Mouse (Mus musculus) brain, adult 2 months (tissue): ENCODE results near the gene Coro1b.

ENCODE experiments used
- DNase-seq: peaks from one replicate; pipeline ENCODE4 v3.0.0; 2011; ENCODE audit warnings: low read depth, low spot score

Coro1b gene

GRCm38 (mm10) chr19:4189051-4189620 is 40.7 kb downstream of the Coro1b start:
- no peak for DNase-seq

DNA sequence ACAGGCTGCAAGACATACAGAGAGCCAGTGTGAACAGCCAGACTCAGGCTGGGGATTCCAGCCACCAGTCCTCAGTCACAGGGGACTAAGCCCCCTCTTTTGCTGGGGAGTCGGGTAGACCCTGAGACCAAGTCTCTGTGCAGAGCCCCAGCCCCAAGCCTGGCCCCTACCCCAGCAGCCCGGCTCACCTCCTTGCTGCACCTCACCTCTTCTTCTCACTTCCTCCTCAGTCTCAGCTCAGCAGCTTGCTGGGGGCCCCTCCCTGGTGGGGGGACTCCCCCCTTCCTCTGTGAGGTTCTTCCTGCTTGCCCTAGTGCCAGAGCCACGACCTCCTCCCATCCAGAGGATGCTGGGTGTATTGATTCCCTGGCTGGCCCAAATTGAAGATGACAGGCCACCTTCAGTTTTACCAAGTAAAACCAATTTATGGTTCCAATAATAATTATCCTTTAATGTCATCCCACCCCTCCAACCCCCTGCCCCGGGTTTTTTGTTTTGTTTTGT is 42.5 kb downstream of the Coro1b start, which contains the start of gene Tbc1d10c:
TSS of gene Tbc1d10c (minus strand) at position 454 of the 504 bp plus-strand sequence.
- no peak for DNase-seq

GRCm38 (mm10) chr19:4191528-4192250 is 43.3 kb downstream of the Coro1b start, which contains the start of gene Ppp1ca:
Gene Ppp1ca, plus strand, starts transcription at chr19:4192065.
- DNase-seq = peak; percentile 97

DNA sequence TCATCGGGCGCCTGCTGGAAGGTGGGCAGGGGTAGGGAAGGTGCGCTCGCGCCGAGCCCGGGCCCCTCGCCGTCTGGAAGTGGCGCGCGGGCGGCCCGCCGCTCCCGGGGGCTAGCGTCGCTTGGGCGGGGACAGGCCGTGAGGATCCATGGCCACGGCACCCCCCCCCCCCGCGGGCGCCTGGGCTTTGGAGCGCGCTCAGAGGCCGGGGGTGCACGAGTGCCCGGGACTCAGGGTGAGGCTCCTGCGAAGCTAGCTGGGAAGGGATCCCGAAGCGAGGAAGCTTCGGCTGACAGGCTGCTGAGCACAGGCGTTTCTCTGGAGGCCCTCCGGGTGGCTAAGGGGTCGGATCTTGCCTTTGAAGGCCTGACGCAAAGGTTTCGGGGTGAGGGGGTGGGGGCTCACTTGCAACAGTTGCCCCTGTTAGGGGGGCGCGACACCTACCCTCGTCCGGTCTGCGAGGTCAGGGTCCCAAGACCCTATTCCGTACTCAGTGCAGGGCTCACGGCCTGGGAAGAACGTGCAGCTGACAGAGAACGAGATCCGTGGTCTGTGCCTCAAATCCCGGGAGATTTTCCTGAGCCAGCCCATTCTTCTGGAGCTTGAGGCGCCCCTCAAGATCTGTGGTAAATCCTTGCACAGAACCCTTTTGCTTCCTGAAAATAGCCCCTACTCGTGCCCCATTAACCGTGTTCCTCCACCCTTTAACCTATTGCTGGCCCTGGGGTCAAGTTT is 44.0 kb downstream of the Coro1b start:
- DNase-seq = peak; percentile 53

DNA sequence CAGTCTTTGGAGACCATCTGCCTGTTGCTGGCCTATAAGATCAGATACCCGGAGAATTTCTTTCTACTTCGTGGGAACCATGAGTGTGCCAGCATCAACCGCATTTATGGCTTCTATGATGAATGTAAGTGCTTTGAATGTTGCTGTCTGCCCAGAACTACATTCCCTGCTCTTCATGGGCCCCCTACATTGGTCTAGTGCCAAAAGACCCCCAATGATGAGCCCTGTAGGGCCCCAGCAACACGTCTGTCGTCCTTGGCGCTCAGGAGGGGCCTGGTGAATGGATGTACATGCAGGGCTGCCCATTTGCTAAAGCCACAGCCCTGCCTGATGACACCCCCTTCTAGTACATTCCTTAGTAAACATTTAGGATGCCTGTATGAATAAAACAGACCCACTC is 44.7 kb downstream of the Coro1b start:
- no peak for DNase-seq

GRCm38 (mm10) chr19:4194021-4194724 is 45.8 kb downstream of the Coro1b start:
- no peak for DNase-seq

DNA sequence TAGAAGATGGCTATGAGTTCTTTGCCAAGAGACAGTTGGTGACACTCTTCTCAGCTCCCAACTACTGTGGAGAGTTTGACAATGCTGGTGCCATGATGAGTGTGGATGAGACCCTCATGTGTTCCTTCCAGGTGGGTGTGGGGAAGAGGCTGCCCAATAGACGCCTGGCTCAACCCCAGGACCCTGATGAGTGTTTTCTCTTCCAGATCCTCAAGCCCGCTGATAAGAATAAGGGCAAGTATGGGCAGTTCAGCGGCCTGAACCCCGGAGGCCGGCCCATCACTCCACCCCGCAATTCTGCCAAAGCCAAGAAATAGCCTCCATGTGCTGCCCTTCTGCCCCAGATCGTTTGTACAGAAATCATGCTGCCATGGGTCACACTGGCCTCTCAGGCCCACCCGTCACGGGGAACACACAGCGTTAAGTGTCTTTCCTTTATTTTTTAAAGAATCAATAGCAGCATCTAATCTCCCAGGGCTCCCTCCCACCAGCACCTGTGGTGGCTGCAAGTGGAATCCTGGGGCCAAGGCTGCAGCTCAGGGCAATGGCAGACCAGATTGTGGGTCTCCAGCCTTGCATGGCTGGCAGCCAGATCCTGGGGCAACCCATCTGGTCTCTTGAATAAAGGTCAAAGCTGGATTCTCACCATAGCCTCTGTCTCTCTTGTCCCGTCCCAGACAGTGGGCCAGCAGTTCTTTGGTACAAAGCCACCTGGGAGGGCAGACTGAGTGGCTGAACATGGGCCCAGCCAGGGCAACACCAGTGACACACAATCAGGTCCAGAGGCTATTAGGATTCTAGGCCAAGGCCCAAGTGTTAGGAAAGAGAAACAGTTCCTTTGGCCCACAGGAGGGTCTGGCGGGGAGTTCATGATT is 46.6 kb downstream of the Coro1b start:
- peak; percentile 89 for DNase-seq

DNA sequence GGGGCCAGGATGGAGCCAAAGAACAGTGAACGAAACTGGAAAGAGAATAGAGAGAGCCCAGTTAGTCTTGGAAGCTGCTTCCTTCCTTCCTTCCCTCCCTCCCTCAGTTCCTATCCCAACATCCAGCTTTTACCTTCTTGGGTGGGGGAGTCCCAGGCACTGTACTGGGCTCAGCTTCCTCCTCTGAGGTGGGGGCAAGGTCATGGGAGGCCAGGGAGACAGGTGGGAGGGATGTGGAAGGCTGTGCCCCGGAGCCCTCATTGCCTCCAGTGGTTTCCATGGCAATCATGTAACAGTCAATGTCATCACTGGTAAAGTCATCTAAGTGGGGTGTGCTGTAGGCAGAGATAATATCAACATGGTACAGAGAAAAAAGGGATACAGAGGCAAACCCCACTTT is 47.6 kb downstream of the Coro1b start:
- no peak for DNase-seq

DNA sequence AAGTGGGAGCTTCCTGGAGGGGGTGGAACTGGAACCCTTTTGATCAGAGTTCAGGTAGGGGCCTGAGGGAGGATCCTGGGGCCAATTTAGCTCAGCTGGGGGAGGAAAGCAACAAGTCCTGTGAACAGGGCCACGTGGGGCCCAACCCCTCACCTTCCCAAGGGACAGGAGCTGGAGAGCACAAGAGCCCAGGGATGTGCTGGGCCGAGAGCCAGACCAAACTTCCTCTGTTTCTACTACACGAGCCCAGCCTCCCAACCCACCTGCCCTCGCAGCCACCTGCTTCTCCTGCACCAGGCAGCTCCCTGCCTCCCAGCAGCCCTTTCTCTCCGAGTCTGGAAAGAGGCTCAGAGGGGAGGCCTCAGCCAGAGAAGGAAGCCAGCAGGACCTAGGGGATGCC is 48.1 kb downstream of the Coro1b start:
- DNase-seq = peak; percentile 49

GRCm38 (mm10) chr19:4197180-4197579 is 48.8 kb downstream of the Coro1b start:
- DNase-seq = no peak

GRCm38 (mm10) chr19:4201291-4201909 is 53.0 kb downstream of the Coro1b start, which contains the start of gene Rad9a:
Gene Rad9a, minus strand, starts transcription at chr19:4201662.
- peak; percentile 99 for DNase-seq

DNA sequence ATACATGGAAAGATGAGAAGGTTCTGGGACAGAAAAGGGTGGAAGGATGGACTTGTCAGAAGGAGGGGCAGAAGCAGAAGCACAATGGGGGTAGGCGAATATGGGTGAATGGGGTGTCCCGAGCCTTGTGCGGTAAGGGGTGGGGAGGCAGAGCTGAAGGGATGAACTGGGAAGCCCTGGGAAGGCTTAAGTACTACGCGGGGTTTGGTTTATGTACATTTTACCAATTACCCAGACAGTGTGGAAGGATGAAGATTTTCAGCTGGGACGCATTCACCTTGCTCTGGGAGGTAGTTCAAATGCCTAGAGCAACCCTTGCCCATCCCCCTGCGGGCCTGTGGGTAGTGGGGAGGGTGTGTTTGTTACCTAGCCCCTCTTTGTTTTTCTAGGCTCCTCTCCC is 53.7 kb downstream of the Coro1b start:
- DNase-seq = no peak

- no peak for DNase-seq
These were observed 54.7 kb downstream of the Coro1b start for GRCm38 (mm10) chr19:4203148-4203547.
